Mouse (Mus musculus): ENCODE measurements at regions not wholly inside any gene's neighbourhood (a gene's known extent, or its start where the extent isn't known, plus 50 kb on each side); places are given as distances from the start of the nearest gene placed in this dataset.

- Histone ChIP-seq H3K4me3 (no peak overlapping the region), H3K27ac (no peak overlapping the region), H3K27me3 (ENCODE audit: insufficient read depth, poor library complexity, severe bottlenecking) (peaks cover 4% of the 10 kb centered on the region; the same call in 1 of the 2 replicates), H3K36me3 (no peaks in the 10 kb centered on the region), H3K4me1 (replicated peaks) (peaks cover 22% of the 10 kb centered on the region), H3K9me3 (no peaks in the 10 kb centered on the region)
- WGBS: 70% methylated on average over 7 of the region's 7 CpGs
- DNase-seq (ENCODE audit: low spot score): no peak
These were observed 94.3 kb downstream of the Ephb3 start for GRCm38 (mm10) chr16:21298866-21299265.

- H3K27ac ChIP-seq: no peak overlapping the region
- H3K4me3 ChIP-seq: no peak overlapping the region
- DNase-seq (ENCODE audit: low spot score): no peak
- H3K9me3 ChIP-seq: no peaks in the 10 kb centered on the region
- WGBS: 87% methylated on average over 3 of the region's 3 CpGs
- H3K36me3 ChIP-seq: no peaks in the 10 kb centered on the region
- peaks cover 30% of the 10 kb centered on the region for H3K27me3 ChIP-seq (ENCODE audit: insufficient read depth, poor library complexity, severe bottlenecking)
- H3K4me1 ChIP-seq (replicated peaks): peaks cover 24% of the 10 kb centered on the region
These were observed 101.3 kb downstream of the Ephb3 start for GRCm38 (mm10) chr16:21305859-21306258.

DNA sequence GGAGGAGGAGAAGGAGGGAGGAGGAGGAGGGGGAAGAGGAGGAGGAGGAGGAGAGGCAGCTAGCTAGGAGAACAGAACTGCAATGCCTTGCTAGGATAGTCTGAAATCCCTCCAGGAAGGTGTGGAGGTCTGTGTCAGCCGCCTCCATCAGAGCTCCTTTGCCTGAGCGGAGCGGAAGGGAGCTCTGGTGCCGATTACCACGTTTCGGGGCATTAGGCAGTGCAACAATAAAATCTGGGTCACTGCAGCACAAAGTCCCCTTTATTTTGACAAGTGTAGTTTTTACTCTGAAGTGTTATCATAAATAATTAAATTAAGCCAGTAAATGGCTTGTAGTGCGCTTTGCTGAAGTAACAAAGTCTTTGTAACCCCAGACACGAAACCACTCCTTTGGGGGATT, 104.0 kb downstream of the Ephb3 start:
- no peak overlapping the region for H3K4me3 ChIP-seq
- WGBS: 65% methylated on average over 8 of the region's 8 CpGs
- no peak overlapping the region for H3K27ac ChIP-seq
- peaks cover 40% of the 10 kb centered on the region for H3K27me3 ChIP-seq (ENCODE audit: insufficient read depth, poor library complexity, severe bottlenecking)
- no peak for DNase-seq (ENCODE audit: low spot score)
- no peaks in the 10 kb centered on the region for H3K36me3 ChIP-seq
- no peaks in the 10 kb centered on the region for H3K9me3 ChIP-seq
- H3K4me1 ChIP-seq (replicated peaks): peaks cover 35% of the 10 kb centered on the region

GRCm38 (mm10) chr16:21310636-21311615, 106.4 kb downstream of the Ephb3 start:
- H3K4me1 ChIP-seq (replicated peaks): peaks cover 37% of the 10 kb centered on the region
- peak overlapping the region; percentile 92 for H3K27ac ChIP-seq
- H3K36me3 ChIP-seq: no peaks in the 10 kb centered on the region
- peak overlapping the region; percentile 56 for H3K4me3 ChIP-seq
- no peaks in the 10 kb centered on the region for H3K9me3 ChIP-seq
- peak; percentile 85 for DNase-seq (ENCODE audit: low spot score)
- H3K27me3 ChIP-seq (ENCODE audit: insufficient read depth, poor library complexity, severe bottlenecking): peaks cover 40% of the 10 kb centered on the region
- WGBS: 2% methylated on average over 35 of the region's 35 CpGs

GRCm38 (mm10) chr16:21311781-21312180, 107.2 kb downstream of the Ephb3 start:
- no peak for DNase-seq (ENCODE audit: low spot score)
- Histone ChIP-seq H3K4me3 (peak overlapping the region; percentile 56; the same call in 1 of the 2 replicates), H3K36me3 (no peaks in the 10 kb centered on the region), H3K4me1 (replicated peaks) (peaks cover 36% of the 10 kb centered on the region), H3K27ac (peak overlapping the region; percentile 92), H3K27me3 (ENCODE audit: insufficient read depth, poor library complexity, severe bottlenecking) (peaks cover 37% of the 10 kb centered on the region), H3K9me3 (no peaks in the 10 kb centered on the region)

DNA sequence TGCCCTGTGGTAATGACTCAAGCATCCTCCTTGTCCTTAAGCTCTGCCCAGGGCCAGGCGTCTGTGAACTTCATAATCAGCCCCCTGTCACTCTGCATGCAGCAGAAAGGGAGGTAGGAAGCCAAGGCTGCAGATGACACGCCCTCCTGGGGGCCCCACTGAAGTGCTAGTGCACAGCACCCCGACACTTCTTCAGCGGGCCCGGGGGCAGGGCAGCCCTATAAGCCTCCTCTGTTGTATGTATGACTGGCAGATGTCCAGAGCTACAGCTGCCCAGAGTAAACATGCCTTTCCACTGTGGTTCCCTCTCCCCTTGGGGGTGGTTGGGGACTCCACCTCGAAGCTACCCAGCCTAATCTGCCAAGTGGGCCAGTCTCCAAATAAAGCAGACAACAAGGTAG, 107.2 kb upstream of the Vps8 start:
- H3K36me3 ChIP-seq: no peaks in the 10 kb centered on the region
- H3K27me3 ChIP-seq (ENCODE audit: insufficient read depth, poor library complexity, severe bottlenecking): peaks cover 21% of the 10 kb centered on the region
- peaks cover 27% of the 10 kb centered on the region for H3K4me1 ChIP-seq (replicated peaks)
- WGBS: 79% methylated on average over 6 of the region's 6 CpGs
- 0 out of 2 replicates have a peak overlapping the region, but pooled peaks have one; percentile 8 for H3K27ac ChIP-seq
- no peaks in the 10 kb centered on the region for H3K9me3 ChIP-seq
- no peak overlapping the region for H3K4me3 ChIP-seq
- no peak for DNase-seq (ENCODE audit: low spot score)

- no peak overlapping the region for H3K27ac ChIP-seq
- no peak overlapping the region for H3K4me3 ChIP-seq
- H3K9me3 ChIP-seq: no peaks in the 10 kb centered on the region
- H3K36me3 ChIP-seq: no peaks in the 10 kb centered on the region
- H3K27me3 ChIP-seq (ENCODE audit: insufficient read depth, poor library complexity, severe bottlenecking): peaks cover 17% of the 10 kb centered on the region
- WGBS: 81% methylated on average over 7 of the region's 7 CpGs
- no peak for DNase-seq (ENCODE audit: low spot score)
- peaks cover 23% of the 10 kb centered on the region for H3K4me1 ChIP-seq (replicated peaks)
These were observed 104.8 kb upstream of the Vps8 start for GRCm38 (mm10) chr16:21318009-21318639.

GRCm38 (mm10) chr16:21318640-21319365, 104.1 kb upstream of the Vps8 start:
- 76% methylated on average over 9 of the region's 9 CpGs for WGBS
- Histone ChIP-seq H3K4me1 (replicated peaks) (peaks cover 25% of the 10 kb centered on the region), H3K27ac (no peak overlapping the region)

GRCm38 (mm10) chr16:21320284-21320683, 102.6 kb upstream of the Vps8 start:
- no peaks in the 10 kb centered on the region for H3K9me3 ChIP-seq
- no peak for DNase-seq (ENCODE audit: low spot score)
- no peak overlapping the region for H3K4me3 ChIP-seq
- peaks cover 17% of the 10 kb centered on the region; the same call in 1 of the 2 replicates for H3K27me3 ChIP-seq (ENCODE audit: insufficient read depth, poor library complexity, severe bottlenecking)
- WGBS: 83% methylated on average over 2 of the region's 2 CpGs
- H3K36me3 ChIP-seq: no peaks in the 10 kb centered on the region
- peaks cover 24% of the 10 kb centered on the region for H3K4me1 ChIP-seq (replicated peaks)
- H3K27ac ChIP-seq: no peak overlapping the region

More at GRCm38 (mm10) chr16:21318640-21319365, 104.1 kb upstream of the Vps8 start:
- Histone ChIP-seq H3K4me3 (no peak overlapping the region), H3K9me3 (no peaks in the 10 kb centered on the region), H3K36me3 (no peaks in the 10 kb centered on the region), H3K27me3 (ENCODE audit: insufficient read depth, poor library complexity, severe bottlenecking) (peaks cover 17% of the 10 kb centered on the region)
- no peak for DNase-seq (ENCODE audit: low spot score)

- H3K27ac ChIP-seq: no peak overlapping the region
- H3K9me3 ChIP-seq: no peaks in the 10 kb centered on the region
- H3K4me1 ChIP-seq (replicated peaks): peaks cover 19% of the 10 kb centered on the region
- DNase-seq (ENCODE audit: low spot score): peak; percentile 25
- 48% methylated on average over 18 of the region's 18 CpGs for WGBS
- H3K36me3 ChIP-seq: no peaks in the 10 kb centered on the region
- H3K4me3 ChIP-seq: no peak overlapping the region
- peaks cover 17% of the 10 kb centered on the region; the same call in 1 of the 2 replicates for H3K27me3 ChIP-seq (ENCODE audit: insufficient read depth, poor library complexity, severe bottlenecking)
These were observed 101.5 kb upstream of the Vps8 start for GRCm38 (mm10) chr16:21321188-21322070.

DNA sequence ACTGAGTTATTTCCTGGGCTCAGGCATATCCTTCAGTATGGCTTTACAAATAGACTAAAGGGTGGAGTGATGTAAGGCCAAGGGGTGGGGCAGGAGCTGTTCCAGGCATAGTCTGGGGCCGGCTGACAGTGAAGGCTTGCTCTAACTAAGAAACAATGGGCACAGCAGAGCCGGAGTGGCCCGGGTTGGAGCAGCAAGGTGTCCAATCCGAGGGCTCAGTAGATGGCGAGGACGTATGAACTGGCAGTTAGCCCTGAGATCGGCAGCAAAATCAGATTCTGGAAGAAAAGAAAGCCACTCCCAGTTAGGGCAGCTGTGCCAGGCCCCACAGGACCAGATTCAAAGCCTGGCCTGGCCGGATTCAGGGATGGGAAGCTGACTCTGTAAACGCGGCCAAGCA, 100.5 kb upstream of the Vps8 start:
- no peaks in the 10 kb centered on the region for H3K36me3 ChIP-seq
- H3K9me3 ChIP-seq: no peaks in the 10 kb centered on the region
- no peak overlapping the region for H3K4me3 ChIP-seq
- DNase-seq (ENCODE audit: low spot score): no peak
- WGBS: 59% methylated on average over 10 of the region's 10 CpGs
- H3K4me1 ChIP-seq (replicated peaks): peaks cover 19% of the 10 kb centered on the region
- peaks cover 14% of the 10 kb centered on the region; the same call in 1 of the 2 replicates for H3K27me3 ChIP-seq (ENCODE audit: insufficient read depth, poor library complexity, severe bottlenecking)
- H3K27ac ChIP-seq: peak overlapping the region; percentile 40; the same call in 1 of the 2 replicates

Data from hindbrain, embryonic 10.5 days (tissue).